In the genomic region with DNA sequence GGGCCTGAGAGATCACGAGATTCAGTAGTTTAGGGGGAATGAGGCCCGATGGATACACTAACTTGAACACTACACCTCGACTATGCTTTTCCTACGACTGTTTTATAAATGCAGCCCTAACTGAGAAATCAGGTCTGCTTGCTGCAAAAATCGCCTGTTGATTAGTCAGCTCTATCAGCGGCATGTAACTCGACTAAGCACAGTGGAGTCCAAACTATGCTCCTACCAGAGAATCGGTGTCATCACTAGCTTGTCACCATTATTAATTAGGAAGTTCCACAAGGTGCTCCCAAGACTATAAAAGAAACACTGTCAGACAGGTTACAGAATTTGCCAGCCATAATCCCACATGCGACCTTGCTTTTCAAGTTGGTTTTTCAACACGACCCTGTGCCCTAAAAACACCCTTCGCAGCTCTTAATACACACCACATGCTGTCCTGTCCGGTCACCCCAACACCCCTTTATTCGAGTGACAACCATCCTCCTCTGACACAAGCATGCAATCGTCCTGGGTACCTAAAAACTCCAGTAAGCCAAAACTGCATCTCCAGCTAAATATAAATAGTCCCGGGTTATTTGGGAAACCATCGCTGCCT, we compare ENCODE assay signal across 8 mouse cellular contexts. TPM values are rescaled to one million over a fixed set of nuclear protein-coding genes. Genes with fewer than 3 reads are reported as not detected.
DNase-seq lines count a peak whose midpoint lies in the region; ATAC-seq lines count a peak whose summit lies in the region.

No protein-coding gene starts in this region.

- DNase-seq in neural tube, embryonic 11.5 days (ENCODE audit: low spot score), result no peak
- DNase-seq in neural tube, embryonic 10.5 days (ENCODE audit: extremely low spot score, low spot score), result no peak
- no peak for DNase-seq in forebrain, embryonic 10.5 days (ENCODE audit: extremely low spot score, low spot score)
- no peak for DNase-seq in liver, embryonic 11.5 days (ENCODE audit: low spot score)
- DNase-seq in adrenal gland, postnatal 25 days, result no peak
- no peak for DNase-seq in left cerebral cortex, postnatal 4 days
- no peak for DNase-seq in left cerebral cortex, adult 8-10 months (ENCODE audit: low spot score in 2 of 2)

- peak overlapping the region; percentile 82 for H3K9ac ChIP-seq in neural tube, embryonic 11.5 days (ENCODE audit: low read length)
- peak overlapping the region; percentile 73 for H3K9ac ChIP-seq in liver, embryonic 11.5 days (ENCODE audit: low read depth, low read length)
- H3K9ac ChIP-seq in stomach, embryonic 15.5 days, result peak overlapping the region; percentile 86

- H3K4me1 ChIP-seq in neural tube, embryonic 11.5 days (ENCODE audit: control insufficient read depth, insufficient read depth, low read length), result peaks cover 5% of the 10 kb centered on the region; the same call in 1 of the 2 replicates
- H3K4me1 ChIP-seq in forebrain, embryonic 10.5 days, result peaks cover 33% of the 10 kb centered on the region
- H3K4me1 ChIP-seq in liver, embryonic 11.5 days (replicated peaks; ENCODE audit: control insufficient read depth, insufficient read depth, low read length), result peaks cover 8% of the 10 kb centered on the region
- H3K4me1 ChIP-seq in stomach, embryonic 15.5 days, result peaks cover 13% of the 10 kb centered on the region

- H3K27me3 ChIP-seq in neural tube, embryonic 11.5 days (ENCODE audit: control insufficient read depth, insufficient read depth, low read length), result no peaks in the 10 kb centered on the region
- peaks cover 12% of the 10 kb centered on the region for H3K27me3 ChIP-seq in forebrain, embryonic 10.5 days (ENCODE audit: poor library complexity, severe bottlenecking)
- H3K27me3 ChIP-seq in liver, embryonic 11.5 days (replicated peaks; ENCODE audit: control insufficient read depth, insufficient read depth, low read length), result no peaks in the 10 kb centered on the region
- H3K27me3 ChIP-seq in stomach, embryonic 15.5 days (replicated peaks), result no peaks in the 10 kb centered on the region

- no peaks in the 10 kb centered on the region for H3K9me3 ChIP-seq in neural tube, embryonic 11.5 days (ENCODE audit: control insufficient read depth, low read length)
- H3K9me3 ChIP-seq in forebrain, embryonic 10.5 days, result no peaks in the 10 kb centered on the region
- no peaks in the 10 kb centered on the region for H3K9me3 ChIP-seq in liver, embryonic 11.5 days (ENCODE audit: control insufficient read depth, low read length)
- no peaks in the 10 kb centered on the region for H3K9me3 ChIP-seq in stomach, embryonic 15.5 days

- H3K27ac ChIP-seq in neural tube, embryonic 11.5 days (ENCODE audit: low read depth, low read length), result no peak overlapping the region
- peak overlapping the region; percentile 87 for H3K27ac ChIP-seq in forebrain, embryonic 10.5 days
- H3K27ac ChIP-seq in liver, embryonic 11.5 days (ENCODE audit: low read depth, low read length), result no peak overlapping the region
- peak overlapping the region; percentile 75 for H3K27ac ChIP-seq in stomach, embryonic 15.5 days

- peak overlapping the region; percentile 65 for H3K4me2 ChIP-seq in neural tube, embryonic 11.5 days (ENCODE audit: low read depth)
- peak overlapping the region; percentile 89 for H3K4me2 ChIP-seq in liver, embryonic 11.5 days
- peak overlapping the region; percentile 79 for H3K4me2 ChIP-seq in stomach, embryonic 15.5 days

- 35% methylated on average over 16 of the region's 16 CpGs for WGBS in neural tube, embryonic 11.5 days
- WGBS in forebrain, embryonic 10.5 days, result 36% methylated on average over 16 of the region's 16 CpGs
- 32% methylated on average over 16 of the region's 16 CpGs for WGBS in liver, embryonic 11.5 days
- 17% methylated on average over 16 of the region's 16 CpGs for WGBS in stomach, embryonic 15.5 days

- ATAC-seq in neural tube, embryonic 11.5 days (ENCODE audit: insufficient read depth, low FRiP score, low TSS enrichment), result no peak
- ATAC-seq in liver, embryonic 11.5 days (replicated peaks; ENCODE audit: low FRiP score), result no peak
- 0 out of 2 replicates have a peak, but pooled peaks have one; percentile 6 for ATAC-seq in stomach, embryonic 15.5 days (ENCODE audit: insufficient read depth, low FRiP score, low read depth)

- intact Hi-C loops in left cerebral cortex, postnatal 4 days (cut with DNase I), result no loop called here

- peak overlapping the region; percentile 74 for H3K4me3 ChIP-seq in neural tube, embryonic 11.5 days (ENCODE audit: low read depth, low read length)
- H3K4me3 ChIP-seq in forebrain, embryonic 10.5 days, result peak overlapping the region; percentile 83
- peak overlapping the region; percentile 81 for H3K4me3 ChIP-seq in liver, embryonic 11.5 days (ENCODE audit: low read depth, low read length)
- H3K4me3 ChIP-seq in stomach, embryonic 15.5 days (replicated peaks), result peak overlapping the region; percentile 76

- H3K36me3 ChIP-seq in neural tube, embryonic 11.5 days (ENCODE audit: control insufficient read depth, insufficient read depth, low read length), result no peaks in the 10 kb centered on the region
- H3K36me3 ChIP-seq in forebrain, embryonic 10.5 days (replicated peaks), result no peaks in the 10 kb centered on the region
- H3K36me3 ChIP-seq in liver, embryonic 11.5 days (ENCODE audit: control insufficient read depth, insufficient read depth, low read length), result no peaks in the 10 kb centered on the region
- no peaks in the 10 kb centered on the region for H3K36me3 ChIP-seq in stomach, embryonic 15.5 days

RNA-seq across cellular contexts. Expression of gene Dnmbp, which starts 0.7 kb away (rescaled TPM):
- 15.7 and 15.8 TPM in 2 replicates for polyA plus RNA-seq in neural tube, embryonic 11.5 days (2014; fragmentation: Nextera tagmentation; extraction: Ambion mirVana)
- polyA plus RNA-seq in forebrain, embryonic 10.5 days (2016; fragmentation: Nextera tagmentation; extraction: Ambion mirVana), result 17.6 and 18.4 TPM in 2 replicates
- 7.5 and 8.7 TPM in 2 replicates for polyA plus RNA-seq in liver, embryonic 11.5 days (2014; fragmentation: Nextera tagmentation; extraction: Ambion mirVana)
- polyA plus RNA-seq in stomach, embryonic 15.5 days (2015; fragmentation: Nextera tagmentation; extraction: Ambion mirVana), result 29.9 and 31.7 TPM in 2 replicates
- total RNA-seq in adrenal gland, postnatal 25 days (2021), result 15.9 and 17.1 TPM in 2 replicates
- total RNA-seq in left cerebral cortex, postnatal 4 days (2021), result 10 to 100 TPM; 11.3 to 11.4 TPM
- 10 to 100 TPM; 12.7 to 15.6 (median 14.8) TPM for total RNA-seq in left cerebral cortex, adult 8-10 months (2022)

RNA-seq across cellular contexts. Expression of gene Cpn1, which starts 47.1 kb away (rescaled TPM):
- polyA plus RNA-seq in neural tube, embryonic 11.5 days (2014; fragmentation: Nextera tagmentation; extraction: Ambion mirVana), result 0.12 and 0.38 TPM in 2 replicates
- polyA plus RNA-seq in forebrain, embryonic 10.5 days (2016; fragmentation: Nextera tagmentation; extraction: Ambion mirVana), result 0.21 and 0.48 TPM in 2 replicates
- 53.7 and 53.9 TPM in 2 replicates for polyA plus RNA-seq in liver, embryonic 11.5 days (2014; fragmentation: Nextera tagmentation; extraction: Ambion mirVana)
- polyA plus RNA-seq in stomach, embryonic 15.5 days (2015; fragmentation: Nextera tagmentation; extraction: Ambion mirVana), result 52.6 and 56.8 TPM in 2 replicates
- 0.67 TPM in 1 of 2 replicates, not detected in the other for total RNA-seq in adrenal gland, postnatal 25 days (2021)
- under 1 TPM in 1 of 2 experiments, not detected in 1; 0.18 TPM for total RNA-seq in left cerebral cortex, postnatal 4 days (2021)
- total RNA-seq in left cerebral cortex, adult 8-10 months (2022), result under 1 TPM in 3 of 4 experiments, not detected in 1; 0.25 to 0.63 (median 0.53) TPM

Comparison
In these comparisons a context has a peak if more than half of its experiments do, and no peak if none do; other contexts are left out.
1. H3K27ac ChIP-seq: peak in forebrain, embryonic 10.5 days (single experiment) and stomach, embryonic 15.5 days (single experiment); none in neural tube, embryonic 11.5 days (single experiment) and liver, embryonic 11.5 days (single experiment).
2. RNA of gene Cpn1, which starts 47.1 kb away (polyA plus RNA-seq): 53.7 to 53.9 TPM in liver, embryonic 11.5 days and 52.6 to 56.8 TPM in stomach, embryonic 15.5 days; 0.21 to 0.48 TPM in forebrain, embryonic 10.5 days and 0.12 to 0.38 TPM in neural tube, embryonic 11.5 days; every median in the first group is over 10 times any median in the second.
3. Peak in every context shown above with its lines, with median percentiles within 50 percentile points of each other: H3K4me2 ChIP-seq, H3K4me3 ChIP-seq and H3K9ac ChIP-seq.